Mouse (Mus musculus) adrenal gland, adult 2 months (tissue): Measurements from ENCODE around the gene Sry. TPM values are rescaled to one million over a fixed set of nuclear protein-coding genes. Genes with fewer than 3 reads are reported as not detected.

ENCODE experiments used
- DNase-seq: peaks from one replicate; pipeline ENCODE4 v3.0.0; 2021
- long read RNA-seq: library from polyadenylated mRNA; stranded (forward); transcript quantifications from one replicate; pipeline ENCODE4 v2.0.0, GENCODE M21; 2021
- polyA plus RNA-seq: library from polyadenylated mRNA; depleted of rRNA; stranded (reverse); fragments of >200 nt; gene quantifications from 2 replicates; pipeline ENCODE4 v1.2.3, GENCODE M21; 2012; rRNA removed
- total RNA-seq, 2 experiments: library from RNA; stranded (reverse); gene quantifications; 2 replicates each; pipeline ENCODE4 v1.2.3; 2021

The Sry gene
- not detected for total RNA-seq
- not detected in 2 replicates for polyA plus RNA-seq
- long read RNA-seq: 0 reads

DNA sequence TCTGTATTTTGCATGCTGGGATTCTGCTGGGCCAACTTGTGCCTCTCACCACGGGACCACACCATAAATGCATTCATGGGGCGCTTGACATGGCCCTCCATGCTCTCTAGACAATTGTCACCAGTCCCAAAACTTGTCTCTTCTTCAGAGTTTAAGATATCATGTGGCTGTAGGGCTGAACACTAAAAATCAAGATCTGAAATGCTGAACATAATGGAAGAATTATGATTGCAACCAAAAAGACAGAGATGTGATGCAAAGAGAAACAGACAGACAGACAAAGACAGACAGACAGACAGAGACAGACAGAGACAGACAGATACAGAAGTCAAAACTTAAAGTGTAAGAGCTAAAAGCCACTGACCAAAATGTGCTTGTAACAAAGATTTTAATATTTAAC, at the start of gene Sry:
TSS of gene Sry (minus strand) at position 101 of the 400 bp plus-strand sequence.
- DNase-seq: no peak

Other genes with a start within 250 kb of the Sry start
- gene H2al2c, start 64.6 kb downstream of the Sry start, total RNA-seq: not detected
- not detected in 2 replicates for gene H2al2c, start 64.6 kb downstream of the Sry start, polyA plus RNA-seq
- gene H2al2b, start 57.0 kb upstream of the Sry start, total RNA-seq: not detected
- not detected in 2 replicates for gene H2al2b, start 57.0 kb upstream of the Sry start, polyA plus RNA-seq
- not detected for gene Gm4064, start 132.5 kb upstream of the Sry start, total RNA-seq
- gene Gm4064, start 132.5 kb upstream of the Sry start, polyA plus RNA-seq: not detected in 2 replicates
- not detected for gene Rbmy, start 167.0 kb upstream of the Sry start, total RNA-seq
- not detected in 2 replicates for gene Rbmy, start 167.0 kb upstream of the Sry start, polyA plus RNA-seq
- not detected for gene Gm10256, start 167.0 kb upstream of the Sry start, total RNA-seq
- gene Gm10256, start 167.0 kb upstream of the Sry start, polyA plus RNA-seq: not detected in 2 replicates
- gene Gm10352, start 237.3 kb upstream of the Sry start, total RNA-seq: not detected
- gene Gm10352, start 237.3 kb upstream of the Sry start, polyA plus RNA-seq: not detected in 2 replicates